Mouse (Mus musculus) olfactory bulb, adult 2 months (tissue): ENCODE measurements around the gene Sf3b1. TPM values are rescaled to one million over a fixed set of nuclear protein-coding genes. Genes with fewer than 3 reads are reported as not detected.

ENCODE experiments used
- H3K27ac ChIP-seq: fragments of 200-500 bp; 2 replicates; pipeline ENCODE4 v1.5.1; 2012; ENCODE audit warnings: low read depth, low read length; ENCODE audit not compliant: insufficient read depth
- H3K4me1 ChIP-seq: fragments of 200-500 bp; 2 replicates; pipeline ENCODE4 v1.6.1; 2012; ENCODE audit warnings: low read length; ENCODE audit not compliant: control insufficient read depth, insufficient read depth
- H3K4me3 ChIP-seq: fragments of 200-500 bp; 2 replicates; pipeline ENCODE4 v1.5.1; 2012; ENCODE audit warnings: mild to moderate bottlenecking, low read depth, low read length, moderate library complexity; ENCODE audit not compliant: insufficient read depth
- CTCF ChIP-seq: fragments of 200-500 bp; IDR thresholded peaks from 2 replicates; pipeline ENCODE4 v1.5.1; 2012; ENCODE audit warnings: low read depth, mild to moderate bottlenecking, low read length, moderate library complexity; ENCODE audit not compliant: insufficient read depth
- POLR2A ChIP-seq: fragments of 200-500 bp; IDR thresholded peaks from 2 replicates; pipeline ENCODE4 v1.6.1; 2012; ENCODE audit warnings: mild to moderate bottlenecking, low read depth, low read length, moderate library complexity; ENCODE audit not compliant: insufficient read depth
- WGBS: fragments of 180-500 bp; shearing (Covaris S2); methylation state at CpG from one replicate; pipeline ENCODE4 v1.1.7; 2018; 5-methylcytosine and 5-hydroxymethylcytosine counted together
- polyA plus RNA-seq: library from polyadenylated mRNA; stranded (reverse); fragments of >200 nt; gene quantifications from 2 replicates; pipeline ENCODE4 v1.2.4, GENCODE M21; 2012; ENCODE audit warnings: low replicate concordance; ENCODE audit not compliant: missing spikeins, insufficient read depth, insufficient read length

Gene Sf3b1
- polyA plus RNA-seq, 1 experiment, result 306 TPM

DNA sequence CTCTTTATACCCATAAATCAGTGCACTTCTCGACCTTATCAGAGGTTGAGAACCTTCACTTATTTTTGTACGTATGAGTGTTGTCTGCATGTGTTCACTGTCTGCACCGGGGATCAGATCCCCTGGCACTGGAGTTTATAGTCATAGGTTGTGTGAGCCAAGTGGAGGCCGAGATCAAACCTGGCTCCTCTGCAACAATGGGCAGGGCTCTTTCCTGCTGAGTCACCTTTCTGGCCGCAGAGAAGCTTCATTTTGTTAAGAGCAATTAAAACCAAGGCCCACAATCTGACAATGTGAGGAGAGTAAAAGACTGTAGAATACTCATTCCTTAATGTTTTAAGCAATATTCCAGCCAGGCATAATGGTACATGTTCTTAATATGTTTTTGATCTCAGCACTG lies 33.7 kb downstream of the Sf3b1 start:
- Histone ChIP-seq H3K4me3 (no peak overlapping the region), H3K27ac (no peak overlapping the region), H3K4me1 (peaks cover 2% of the 10 kb centered on the region; the same call in 1 of the 2 replicates)
- TF ChIP-seq CTCF (no peak), POLR2A (no peak)
- WGBS, result 73% methylated on average over 5 of the region's 5 CpGs

DNA sequence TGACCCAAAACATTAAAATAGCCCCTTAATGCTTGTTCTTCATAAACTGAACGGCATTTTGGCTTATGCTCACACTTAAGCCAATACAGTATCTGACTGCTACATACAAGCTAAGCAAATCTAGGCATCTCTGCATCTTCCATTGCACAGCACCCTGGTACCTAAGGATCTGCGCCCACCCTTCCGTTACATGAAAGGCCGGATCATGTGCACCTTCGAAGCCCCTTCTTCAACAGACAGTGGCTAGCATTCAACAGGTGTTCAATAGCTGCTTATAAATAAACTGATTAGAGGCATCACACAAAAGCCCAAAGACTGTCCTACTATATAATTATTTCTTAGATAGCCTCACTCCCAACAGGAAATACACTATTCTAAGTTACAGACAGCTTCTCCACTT lies 41.0 kb downstream of the Sf3b1 start:
- Histone ChIP-seq H3K27ac (no peak overlapping the region), H3K4me3 (no peak overlapping the region), H3K4me1 (peaks cover 2% of the 10 kb centered on the region; the same call in 1 of the 2 replicates)
- 94% methylated on average over 5 of the region's 5 CpGs for WGBS
- TF ChIP-seq POLR2A, result no peak
- no peak for TF ChIP-seq CTCF

DNA sequence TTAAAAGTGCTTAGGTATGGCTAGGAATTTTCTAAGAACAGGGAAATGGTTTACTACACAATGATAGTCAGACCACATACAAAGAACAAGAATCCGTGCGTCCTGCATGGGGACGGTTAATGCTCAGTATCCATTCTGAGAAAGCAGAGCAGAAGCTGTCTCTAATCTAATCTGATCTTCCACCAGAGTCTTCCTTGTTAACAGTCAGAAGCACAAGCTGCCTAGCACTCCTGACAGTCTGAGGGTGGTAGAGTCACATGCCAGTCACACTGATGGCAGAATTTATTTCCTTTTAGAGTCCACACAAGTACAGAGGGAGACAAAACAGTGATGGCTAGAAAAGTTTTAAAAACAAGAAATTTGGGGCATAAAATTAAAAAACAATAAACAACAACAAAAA lies 41.5 kb downstream of the Sf3b1 start:
- peaks cover 2% of the 10 kb centered on the region; the same call in 1 of the 2 replicates for H3K4me1 ChIP-seq
- H3K4me3 ChIP-seq, result no peak overlapping the region
- H3K27ac ChIP-seq, result no peak overlapping the region
- WGBS, result 87% methylated on average over 3 of the region's 3 CpGs
- no peak for TF ChIP-seq POLR2A
- TF ChIP-seq CTCF, result no peak

DNA sequence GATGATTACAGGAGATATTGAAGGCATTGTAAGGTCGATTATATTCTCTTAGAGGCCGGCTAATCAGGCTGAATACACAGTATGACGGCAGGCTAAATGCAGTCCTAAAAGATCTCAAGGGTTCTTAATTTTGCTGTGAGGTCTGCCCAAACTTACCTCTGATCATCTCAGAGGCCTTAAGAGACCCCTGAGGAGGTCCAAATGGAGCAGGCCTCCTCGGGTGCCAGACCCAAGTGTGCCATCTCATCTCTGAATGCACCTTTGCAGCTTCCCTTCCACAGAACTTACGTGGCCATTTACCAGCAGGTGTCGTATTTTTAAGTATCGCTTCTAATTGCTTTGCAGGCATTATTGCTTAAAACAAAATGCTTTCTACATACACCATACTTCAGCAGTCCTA lies 43.1 kb downstream of the Sf3b1 start:
- H3K4me1 ChIP-seq, result no peaks in the 10 kb centered on the region
- no peak for TF ChIP-seq CTCF
- no peak overlapping the region for H3K27ac ChIP-seq
- WGBS, result 84% methylated on average over 7 of the region's 7 CpGs
- H3K4me3 ChIP-seq, result no peak overlapping the region

DNA sequence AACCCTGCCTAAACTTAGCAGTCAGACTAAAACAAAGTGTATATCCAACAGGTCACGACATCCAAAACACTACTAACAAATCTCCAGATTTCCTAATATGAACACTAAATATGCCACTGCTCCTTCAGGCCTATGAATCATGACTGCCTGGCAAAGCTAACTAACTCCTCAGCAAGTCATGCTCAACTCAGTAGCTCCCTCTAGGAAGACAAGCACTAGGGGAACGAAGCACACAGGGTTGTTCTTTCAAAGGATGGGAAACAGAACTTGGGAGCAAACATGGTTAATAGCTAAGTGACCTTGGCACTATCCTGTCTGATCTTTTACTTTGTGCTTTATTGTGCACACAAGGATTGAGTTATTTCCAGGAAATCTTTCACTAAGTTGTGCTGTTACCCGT lies 43.9 kb downstream of the Sf3b1 start:
- WGBS, result 45% methylated on average over 3 of the region's 3 CpGs
- Histone ChIP-seq H3K4me3 (no peak overlapping the region), H3K4me1 (no peaks in the 10 kb centered on the region), H3K27ac (no peak overlapping the region)
- TF ChIP-seq POLR2A (no peak), CTCF (no peak)

DNA sequence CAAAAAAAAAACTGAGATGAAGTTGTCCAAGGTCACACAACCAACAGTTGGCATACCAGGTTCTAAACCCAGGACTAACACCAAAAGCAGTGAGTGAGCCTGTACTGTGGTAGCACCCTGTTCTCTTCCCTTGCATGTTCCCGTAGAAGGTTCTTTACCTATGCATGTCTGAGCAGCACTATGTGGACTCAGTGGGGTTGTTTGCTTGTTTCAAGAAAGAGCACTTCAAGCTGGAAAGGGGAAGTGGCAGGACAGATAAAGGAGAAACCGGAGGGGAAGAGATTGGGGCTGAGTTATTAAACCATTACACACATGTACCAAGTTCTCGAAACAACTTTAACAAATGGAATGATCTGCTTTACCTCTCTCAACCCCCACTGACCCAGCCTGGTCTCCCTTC lies 44.6 kb downstream of the Sf3b1 start:
- TF ChIP-seq CTCF (no peak), POLR2A (no peak)
- WGBS, result 94% methylated on average over 3 of the region's 3 CpGs
- no peaks in the 10 kb centered on the region for H3K4me1 ChIP-seq
- H3K4me3 ChIP-seq, result no peak overlapping the region
- no peak overlapping the region for H3K27ac ChIP-seq

DNA sequence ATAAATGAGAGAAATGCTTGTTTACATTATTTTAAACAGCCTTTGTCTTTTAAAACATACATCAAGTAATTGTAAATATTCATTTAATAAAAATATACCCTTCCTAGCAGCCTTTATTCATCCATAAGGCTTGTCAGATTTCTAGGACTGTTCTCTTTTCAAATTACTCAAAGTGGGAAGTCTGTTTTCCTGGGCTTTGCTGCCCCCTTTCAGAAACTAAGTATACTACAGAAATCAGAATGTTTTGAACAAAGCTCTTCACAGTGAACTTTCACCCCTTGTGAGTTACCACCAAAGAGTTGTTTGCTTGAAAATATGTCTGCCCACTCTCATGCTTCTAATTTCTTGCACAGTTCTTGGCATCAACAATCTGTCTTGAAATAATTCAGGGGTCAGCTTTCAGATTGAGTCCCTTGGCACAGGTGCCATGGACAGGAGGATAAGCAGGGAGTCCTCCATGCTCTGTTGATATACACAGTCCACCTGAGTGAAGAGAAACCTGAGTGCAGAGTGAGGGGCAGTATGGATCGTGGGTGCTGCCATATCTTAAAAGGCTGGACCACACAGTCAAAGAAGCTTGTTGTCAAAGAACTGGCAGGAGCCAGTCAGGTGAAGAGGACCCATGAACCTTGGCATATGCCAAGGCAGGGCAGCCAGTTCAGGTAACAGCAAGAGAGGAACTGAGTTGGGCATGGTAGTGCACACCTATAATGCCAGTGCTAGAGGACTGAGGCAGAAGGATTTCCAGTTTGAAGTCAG lies 47.9 kb downstream of the Sf3b1 start:
- Histone ChIP-seq H3K4me3 (no peak overlapping the region), H3K4me1 (no peaks in the 10 kb centered on the region), H3K27ac (no peak overlapping the region)
- TF ChIP-seq POLR2A (no peak), CTCF (no peak)
- 53% methylated on average over 1 of the region's 1 CpGs for WGBS

DNA sequence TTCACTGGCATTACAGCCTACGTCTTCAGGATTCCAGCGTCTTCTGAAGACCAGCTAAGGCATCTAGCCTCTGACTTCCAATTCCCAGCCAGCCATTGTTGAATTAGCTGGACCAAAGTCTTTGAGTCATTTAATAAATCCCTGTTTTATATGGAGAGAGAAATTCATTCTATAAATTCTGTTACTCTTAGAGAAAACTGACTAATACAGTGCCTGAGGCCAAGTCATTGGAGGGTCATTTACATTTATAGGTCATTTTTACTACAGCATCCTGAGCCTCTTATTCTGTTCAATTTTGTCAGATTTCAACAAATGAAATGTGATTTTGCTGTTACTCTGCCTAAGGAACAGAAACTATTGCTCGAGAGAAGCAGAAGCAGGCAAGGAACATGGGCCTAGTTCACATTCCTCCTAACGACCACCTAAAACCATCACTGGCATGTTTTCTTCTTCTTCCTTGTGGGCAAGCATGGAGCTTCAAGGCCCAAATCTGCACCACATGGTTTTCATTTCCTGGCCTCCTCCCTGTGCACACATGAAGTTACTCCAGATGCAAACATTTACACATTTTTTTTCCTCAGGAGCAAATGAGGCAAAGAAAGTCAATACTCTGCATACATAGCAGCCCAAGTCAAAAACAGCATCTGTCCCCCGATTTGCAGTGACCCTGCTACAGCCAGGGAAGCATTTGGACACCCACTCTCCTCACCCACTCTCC lies 55.4 kb downstream of the Sf3b1 start:
- Histone ChIP-seq H3K4me3 (no peak overlapping the region), H3K27ac (no peak overlapping the region), H3K4me1 (no peaks in the 10 kb centered on the region)
- WGBS, result 89% methylated on average over 5 of the region's 5 CpGs
- no peak for TF ChIP-seq POLR2A

DNA sequence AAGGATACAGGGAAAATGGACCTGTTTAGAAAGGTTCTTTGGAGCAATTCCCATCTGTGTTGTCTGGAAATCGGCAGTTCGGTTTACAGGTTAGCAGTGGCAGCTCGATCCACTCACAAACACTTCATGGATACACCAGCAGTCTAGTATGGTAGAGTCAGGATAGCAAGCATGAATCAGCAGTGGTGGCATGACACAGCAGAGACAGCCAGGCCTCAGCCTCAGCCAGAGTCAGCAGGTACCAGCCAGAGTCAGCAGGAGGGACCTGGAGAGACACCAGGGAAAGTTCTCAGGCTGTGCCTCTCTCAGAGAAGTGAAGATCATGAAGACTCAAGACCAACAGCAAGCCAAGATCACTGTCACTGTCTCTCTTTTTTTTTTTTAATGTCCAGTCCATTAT lies 60.4 kb downstream of the Sf3b1 start:
- TF ChIP-seq CTCF, result no peak
- TF ChIP-seq POLR2A, result no peak
- Histone ChIP-seq H3K4me1 (no peaks in the 10 kb centered on the region), H3K27ac (no peak overlapping the region), H3K4me3 (no peak overlapping the region)
- WGBS, result 95% methylated on average over 3 of the region's 3 CpGs
